Comparison of ENCODE assay signal across 9 mouse cellular contexts in genomic region chr11:117574721-117575120, GRCm38 (mm10).
DNase-seq lines count a peak whose midpoint lies in the region; ATAC-seq lines count a peak whose summit lies in the region.
"Had no signal": no experiment of that assay in that cellular context is flagged by ENCODE, and none has a peak within 500 bp of the region (broad histone marks: within the 10 kb centered on the region; RNA-seq: fewer than 3 reads in every experiment).

No protein-coding gene starts in this region.

- peaks cover 3% of the 10 kb centered on the region; the same call in 1 of the 2 replicates for H3K4me1 ChIP-seq in forebrain, embryonic 16.5 days (replicated peaks; ENCODE audit: control insufficient read depth, insufficient read depth, low read length)
- H3K4me1 ChIP-seq in hindbrain, embryonic 14.5 days (replicated peaks; ENCODE audit: control insufficient read depth, insufficient read depth, low read length), result peaks cover 6% of the 10 kb centered on the region
- H3K4me1 ChIP-seq: liver, embryonic 13.5 days had no signal

- DNase-seq in adrenal gland, postnatal 14 days, result peak; percentile 57
- DNase-seq in adrenal gland, postnatal 4 days (ENCODE audit: low spot score in 2 of 2), result no peak
- peak; percentile 70 for DNase-seq in NIH3T3 (ENCODE audit: low read depth)
- DNase-seq in gastrocnemius, postnatal 10 days, result peak; percentile 44
- DNase-seq in layer of hippocampus, postnatal 10 days (ENCODE audit: low spot score in 2 of 2), result peak; percentile 47 to 53
- DNase-seq in hindbrain, embryonic 14.5 days (ENCODE audit: low spot score), result no peak
- DNase-seq: liver, embryonic 13.5 days had no signal

- H3K4me2 ChIP-seq in forebrain, embryonic 16.5 days (ENCODE audit: low read length), result no peak overlapping the region
- no peak overlapping the region for H3K4me2 ChIP-seq in hindbrain, embryonic 14.5 days (replicated peaks)
- H3K4me2 ChIP-seq: liver, embryonic 13.5 days had no signal

- H3K36me3 ChIP-seq in forebrain, embryonic 16.5 days (ENCODE audit: control insufficient read depth, insufficient read depth), result no peaks in the 10 kb centered on the region
- H3K36me3 ChIP-seq in hindbrain, embryonic 14.5 days (replicated peaks; ENCODE audit: control insufficient read depth, insufficient read depth), result no peaks in the 10 kb centered on the region
- H3K36me3 ChIP-seq: liver, embryonic 13.5 days had no signal

- H3K27me3 ChIP-seq in forebrain, embryonic 16.5 days (replicated peaks; ENCODE audit: control insufficient read depth, insufficient read depth, low read length), result no peaks in the 10 kb centered on the region
- H3K27me3 ChIP-seq in hindbrain, embryonic 14.5 days (ENCODE audit: control insufficient read depth, insufficient read depth, low read length), result no peaks in the 10 kb centered on the region
- H3K27me3 ChIP-seq: liver, embryonic 13.5 days had no signal

- ATAC-seq in CD4-positive, CD25-positive, alpha-beta regulatory T cell, adult 4 months, result no peak
- no peak for ATAC-seq in forebrain, embryonic 16.5 days
- ATAC-seq in hindbrain, embryonic 14.5 days (ENCODE audit: low FRiP score), result no peak

- no peak overlapping the region for H3K27ac ChIP-seq in forebrain, embryonic 16.5 days (ENCODE audit: low read length)
- no peak overlapping the region for H3K27ac ChIP-seq in hindbrain, embryonic 14.5 days
- H3K27ac ChIP-seq: liver, embryonic 13.5 days had no signal

- no peak overlapping the region for H3K9ac ChIP-seq in forebrain, embryonic 16.5 days (replicated peaks; ENCODE audit: low read depth, low read length)
- no peak overlapping the region for H3K9ac ChIP-seq in hindbrain, embryonic 14.5 days
- H3K9ac ChIP-seq: liver, embryonic 13.5 days had no signal

- no peaks in the 10 kb centered on the region for H3K9me3 ChIP-seq in forebrain, embryonic 16.5 days (ENCODE audit: control insufficient read depth, low read length)
- no peaks in the 10 kb centered on the region for H3K9me3 ChIP-seq in hindbrain, embryonic 14.5 days (ENCODE audit: control insufficient read depth, low read length)
- H3K9me3 ChIP-seq: liver, embryonic 13.5 days had no signal

- WGBS in forebrain, embryonic 16.5 days, result 41% methylated on average over 3 of the region's 3 CpGs
- 85% methylated on average over 3 of the region's 3 CpGs for WGBS in hindbrain, embryonic 14.5 days

- H3K4me3 ChIP-seq in forebrain, embryonic 16.5 days (replicated peaks; ENCODE audit: low read length), result no peak overlapping the region
- H3K4me3 ChIP-seq in hindbrain, embryonic 14.5 days (replicated peaks; ENCODE audit: low read length), result no peak overlapping the region
- H3K4me3 ChIP-seq: liver, embryonic 13.5 days had no signal

Comparison
In these comparisons a context has a peak if more than half of its experiments do, and no peak if none do; other contexts are left out.
1. DNase-seq: peak in adrenal gland, postnatal 14 days (single experiment), NIH3T3 (single experiment), gastrocnemius, postnatal 10 days (single experiment) and layer of hippocampus, postnatal 10 days (2 of 2); none in adrenal gland, postnatal 4 days (0 of 2) and hindbrain, embryonic 14.5 days (single experiment).